Mouse (Mus musculus) intestine, embryonic 16.5 days (tissue): ENCODE data around the gene Tcf20. TPM values are rescaled to one million over a fixed set of nuclear protein-coding genes. Genes with fewer than 3 reads are reported as not detected.
A peak's percentile ranks its signal among the peaks of the same experiment; 100 is the strongest.

Source experiments
- ATAC-seq: fragments of 200-750 bp; cut with Nextera tagmentation; 2 replicates; pipeline ENCODE4 v1.8.0; 2017; ENCODE audit warnings: moderate TSS enrichment, moderate library complexity
- H3K27ac ChIP-seq: fragments of 300-500 bp; sonication (generic); 2 replicates; pipeline ENCODE4 v1.5.1; 2014; ENCODE audit warnings: mild to moderate bottlenecking, low read length
- H3K27me3 ChIP-seq: fragments of 300-500 bp; sonication (generic); replicated peaks from 2 replicates; pipeline ENCODE4 v1.6.1; 2014; ENCODE audit warnings: low read length, control low read depth, mixed read lengths; ENCODE audit not compliant: control insufficient read depth, insufficient read depth
- H3K36me3 ChIP-seq: fragments of 300-500 bp; sonication (generic); 2 replicates; pipeline ENCODE4 v1.6.1; 2014; ENCODE audit warnings: low read length, control low read depth; ENCODE audit not compliant: control insufficient read depth, insufficient read depth
- H3K4me1 ChIP-seq: fragments of 300-500 bp; sonication (generic); 2 replicates; pipeline ENCODE4 v1.6.1; 2014; ENCODE audit warnings: low read length, control low read depth, mixed read lengths; ENCODE audit not compliant: control insufficient read depth, insufficient read depth
- H3K4me2 ChIP-seq: fragments of 300-500 bp; sonication (generic); 2 replicates; pipeline ENCODE4 v1.6.1; 2014; ENCODE audit warnings: low read depth, low read length, control low read depth
- H3K4me3 ChIP-seq: fragments of 300-500 bp; sonication (generic); 2 replicates; pipeline ENCODE4 v1.5.1; 2014; ENCODE audit warnings: mild to moderate bottlenecking, low read length
- H3K9ac ChIP-seq: fragments of 300-500 bp; sonication (generic); 2 replicates; pipeline ENCODE4 v1.6.1; 2014; ENCODE audit warnings: low read depth, low read length
- H3K9me3 ChIP-seq: fragments of 300-500 bp; sonication (generic); 2 replicates; pipeline ENCODE4 v1.6.1; 2016; ENCODE audit warnings: low read length, control low read depth; ENCODE audit not compliant: control insufficient read depth
- WGBS: fragments of 180-500 bp; shearing (Covaris S2); extraction: QIAGEN DNeasy Blood & Tissue Kit; methylation state at CpG from one replicate; pipeline ENCODE4 v1.1.7; 2014; 5-methylcytosine and 5-hydroxymethylcytosine counted together
- polyA plus RNA-seq: library from polyadenylated mRNA; unstranded; fragments of >200 nt; fragmentation: Nextera tagmentation; extraction: Ambion mirVana; gene quantifications from 2 replicates; pipeline ENCODE4 v1.2.1, GENCODE M21; 2015

Gene Tcf20
- polyA plus RNA-seq: 5.1 and 5.5 TPM in 2 replicates

DNA sequence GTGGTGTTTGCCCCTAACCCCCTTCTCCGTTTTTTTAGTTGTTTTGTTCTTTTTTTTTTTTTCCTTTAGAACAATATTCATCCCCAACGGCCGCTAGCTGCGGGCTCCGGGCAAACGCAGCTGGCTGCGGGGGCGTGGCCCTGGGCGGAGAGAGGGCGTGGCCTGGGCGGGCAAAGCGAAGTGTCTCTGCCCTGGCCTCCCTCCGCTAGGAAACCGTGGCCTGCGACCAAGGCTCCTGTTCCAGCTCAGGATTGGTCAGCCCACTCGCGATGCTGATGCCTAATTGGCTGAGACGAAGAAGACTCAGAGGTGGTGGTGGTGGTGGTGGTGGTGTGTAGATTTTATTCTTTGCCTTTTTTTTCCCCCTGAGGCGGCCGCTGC is at the start of gene Tcf20:
Gene Tcf20 (minus strand): TSS at position 141 of the 381 bp plus-strand sequence.
- Histone ChIP-seq H3K36me3 (no peaks in the 10 kb centered on the region), H3K9ac (peak within 1 kb of the TSS; percentile 59), H3K4me3 (peak within 1 kb of the TSS; percentile 52), H3K4me2 (peak within 1 kb of the TSS; percentile 98), H3K4me1 (peaks cover 26% of the 10 kb centered on the region), H3K27me3 (peaks cover 2% of the 10 kb centered on the region; the same call in 1 of the 2 replicates), H3K9me3 (no peaks in the 10 kb centered on the region), H3K27ac (no peak within 1 kb of the TSS)
- ATAC-seq: peak; percentile 93
- under 1% methylated on average over 20 of the region's 20 CpGs for WGBS

- Histone ChIP-seq H3K36me3 (no peaks in the 10 kb centered on the region), H3K4me3 (no peak overlapping the region), H3K9ac (no peak overlapping the region), H3K9me3 (no peaks in the 10 kb centered on the region), H3K27me3 (no peaks in the 10 kb centered on the region), H3K4me2 (no peak overlapping the region), H3K27ac (no peak overlapping the region), H3K4me1 (peaks cover 38% of the 10 kb centered on the region)
- WGBS: 65% methylated on average over 14 of the region's 14 CpGs
- ATAC-seq: no peak
Observed at GRCm38 (mm10) chr15:83036900-83037519, 49.3 kb upstream of the Tcf20 start.

- Histone ChIP-seq H3K36me3 (no peaks in the 10 kb centered on the region), H3K4me3 (no peak overlapping the region), H3K27ac (no peak overlapping the region), H3K4me1 (peaks cover 38% of the 10 kb centered on the region), H3K4me2 (no peak overlapping the region), H3K9me3 (no peaks in the 10 kb centered on the region), H3K27me3 (no peaks in the 10 kb centered on the region), H3K9ac (no peak overlapping the region)
- 64% methylated on average over 7 of the region's 7 CpGs for WGBS
- no peak for ATAC-seq
Observed at GRCm38 (mm10) chr15:83036089-83036488, 48.4 kb upstream of the Tcf20 start.

GRCm38 (mm10) chr15:83034275-83034977 is 46.8 kb upstream of the Tcf20 start:
- H3K9ac ChIP-seq: 0 out of 2 replicates have a peak overlapping the region, but pooled peaks have one; percentile 10
- 24% methylated on average over 17 of the region's 17 CpGs for WGBS
- H3K9me3 ChIP-seq: no peaks in the 10 kb centered on the region
- no peaks in the 10 kb centered on the region for H3K36me3 ChIP-seq
- H3K27ac ChIP-seq: no peak overlapping the region
- H3K4me3 ChIP-seq: no peak overlapping the region
- H3K4me2 ChIP-seq: no peak overlapping the region
- no peaks in the 10 kb centered on the region for H3K27me3 ChIP-seq
- ATAC-seq: no peak
- H3K4me1 ChIP-seq: peaks cover 35% of the 10 kb centered on the region

DNA sequence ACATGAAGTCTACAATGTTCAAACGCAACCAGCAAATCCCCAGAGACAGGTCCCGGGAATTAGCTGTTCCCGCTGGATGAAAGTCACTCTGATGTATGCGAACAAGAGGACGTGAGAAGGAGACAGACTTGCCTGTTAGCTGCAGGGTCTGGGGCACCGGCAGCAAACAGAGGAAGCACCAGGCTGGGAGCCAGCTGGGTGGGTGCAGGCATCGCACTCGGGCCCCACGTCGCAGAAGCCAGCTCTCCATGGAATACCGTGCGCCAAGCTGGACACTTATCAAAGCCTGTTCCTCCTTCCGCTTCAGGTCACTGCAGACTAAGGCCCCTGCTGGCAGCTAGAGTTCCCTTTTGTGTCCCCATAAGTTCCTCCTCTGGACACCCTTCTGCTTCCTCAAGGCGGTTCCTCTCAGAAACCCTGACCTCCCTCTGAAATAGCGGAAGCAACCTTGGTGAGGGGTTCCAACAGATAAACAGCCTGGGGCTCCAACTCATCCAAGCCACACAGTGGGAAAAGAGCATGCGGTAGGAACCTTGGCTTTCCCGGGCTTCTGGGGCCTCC is 45.4 kb upstream of the Tcf20 start, which contains the start of gene Nfam1:
Gene Nfam1 (minus strand): TSS at position 326 of the 561 bp plus-strand sequence.
- peaks cover 25% of the 10 kb centered on the region for H3K4me1 ChIP-seq
- 55% methylated on average over 17 of the region's 17 CpGs for WGBS
- no peak within 1 kb of the TSS for H3K4me3 ChIP-seq

DNA sequence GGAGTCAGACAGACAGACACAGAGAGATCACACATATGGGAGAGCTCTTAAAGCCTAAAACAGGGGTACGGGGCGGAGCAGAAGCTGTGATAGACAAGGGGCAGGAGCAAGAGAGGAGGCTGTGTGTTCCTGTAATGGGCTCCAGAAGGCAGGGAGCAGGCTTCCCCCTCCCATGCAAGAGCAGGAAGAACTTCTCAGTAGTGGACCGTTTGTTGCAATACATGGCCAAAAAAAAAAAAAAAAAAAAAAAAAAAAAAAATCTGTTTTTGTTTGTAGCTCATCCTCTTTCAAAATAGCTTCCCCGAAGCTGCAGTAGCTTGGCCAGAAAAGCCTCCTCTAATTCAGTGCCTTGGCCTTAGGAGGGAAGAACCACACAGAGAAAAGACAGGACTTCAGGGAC is 43.2 kb upstream of the Tcf20 start:
- H3K27ac ChIP-seq: no peak overlapping the region; the same call in 1 of the 2 replicates
- no peak overlapping the region for H3K9ac ChIP-seq
- H3K4me1 ChIP-seq: peaks cover 21% of the 10 kb centered on the region
- no peaks in the 10 kb centered on the region for H3K27me3 ChIP-seq
- no peak overlapping the region for H3K4me2 ChIP-seq
- H3K4me3 ChIP-seq: no peak overlapping the region
- H3K9me3 ChIP-seq: no peaks in the 10 kb centered on the region
- ATAC-seq: no peak
- WGBS: 58% methylated on average over 4 of the region's 4 CpGs
- H3K36me3 ChIP-seq: no peaks in the 10 kb centered on the region

More for the DNA sequence above, 45.4 kb upstream of the Tcf20 start, which contains the start of gene Nfam1:
- Histone ChIP-seq H3K27me3 (no peaks in the 10 kb centered on the region), H3K9me3 (no peaks in the 10 kb centered on the region), H3K27ac (no peak within 1 kb of the TSS), H3K36me3 (no peaks in the 10 kb centered on the region), H3K4me2 (no peak within 1 kb of the TSS), H3K9ac (peak within 1 kb of the TSS; percentile 30; the same call in 1 of the 2 replicates)
- no peak for ATAC-seq

- H3K4me1 ChIP-seq: peaks cover 29% of the 10 kb centered on the region
- H3K9me3 ChIP-seq: no peaks in the 10 kb centered on the region
- WGBS: 50% methylated on average over 11 of the region's 11 CpGs
- ATAC-seq: no peak
- no peak overlapping the region for H3K4me3 ChIP-seq
- 0 out of 2 replicates have a peak overlapping the region, but pooled peaks have one; percentile 25 for H3K9ac ChIP-seq
- H3K27me3 ChIP-seq: no peaks in the 10 kb centered on the region
- no peak overlapping the region for H3K4me2 ChIP-seq
- peak overlapping the region; percentile 42 for H3K27ac ChIP-seq
- no peaks in the 10 kb centered on the region for H3K36me3 ChIP-seq
Observed at GRCm38 (mm10) chr15:83029725-83030718, 42.4 kb upstream of the Tcf20 start.

GRCm38 (mm10) chr15:83026129-83026528 is 38.5 kb upstream of the Tcf20 start:
- Histone ChIP-seq H3K9ac (no peak overlapping the region), H3K27me3 (no peaks in the 10 kb centered on the region), H3K27ac (no peak overlapping the region), H3K4me2 (no peak overlapping the region), H3K4me1 (peaks cover 26% of the 10 kb centered on the region), H3K4me3 (no peak overlapping the region), H3K36me3 (no peaks in the 10 kb centered on the region), H3K9me3 (no peaks in the 10 kb centered on the region)
- 65% methylated on average over 8 of the region's 8 CpGs for WGBS
- ATAC-seq: no peak
